Mouse (Mus musculus): ENCODE measurements around the gene 1700018B08Rik.

DNA sequence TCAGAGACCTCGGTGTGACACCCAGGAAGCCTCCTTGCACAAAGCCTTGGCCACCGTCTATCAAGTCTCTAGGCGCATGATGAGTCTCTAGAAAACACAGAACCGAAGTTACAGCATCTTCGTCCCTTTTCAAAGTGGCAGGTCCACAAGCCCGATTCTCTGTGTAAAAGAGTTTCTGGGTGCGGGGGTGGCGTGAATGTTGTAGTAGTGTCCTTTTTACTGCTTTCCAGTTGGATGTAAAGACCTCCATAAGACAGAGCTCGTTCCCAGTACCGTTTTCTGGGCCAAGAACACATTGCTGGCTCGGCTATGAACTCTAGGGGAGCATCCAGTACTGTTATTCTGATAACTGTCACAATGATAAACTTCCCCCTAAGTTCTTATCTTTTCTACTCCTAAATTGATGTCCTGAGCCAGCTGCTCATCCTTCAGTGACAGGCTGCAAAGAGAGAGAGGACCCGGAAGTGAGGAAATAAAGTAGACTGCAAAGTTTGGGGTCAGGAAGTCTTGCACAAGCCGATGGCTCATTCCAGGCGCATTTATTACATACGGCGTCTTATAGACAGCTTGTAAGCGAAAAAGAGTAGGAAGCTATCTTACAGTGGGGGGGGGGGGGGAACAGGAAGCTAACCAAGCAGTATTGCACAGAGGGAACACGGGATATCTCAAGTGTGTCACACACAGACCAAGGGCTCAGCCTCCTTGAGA lies 18.9 kb downstream of the 1700018B08Rik start:
- TF ChIP-seq CTCF (IDR thresholded peaks at IDR 0.05; ENCODE audit: low read depth, low read length) (no peak), POLR2A (IDR thresholded peaks at IDR 0.05; ENCODE audit: extremely low read depth, insufficient read depth, low read length) (no peak)

Measured in liver, adult 2 months (tissue).